Mouse (Mus musculus) forebrain, embryonic 10.5 days (tissue): ENCODE measurements around the gene Thoc6. TPM values are rescaled to one million over a fixed set of nuclear protein-coding genes. Genes with fewer than 3 reads are reported as not detected.
A peak's percentile ranks its signal among the peaks of the same experiment; 100 is the strongest.

Source experiments
- DNase-seq: peaks from one replicate; pipeline ENCODE4 v3.0.0-alpha.2; 2017; ENCODE audit warnings: low spot score; ENCODE audit errors: extremely low spot score
- H3K27ac ChIP-seq: fragments of 300-500 bp; sonication (generic); 2 replicates; pipeline ENCODE4 v1.5.1; 2016; ENCODE audit warnings: mild to moderate bottlenecking
- H3K27me3 ChIP-seq: fragments of 300-500 bp; sonication (generic); 2 replicates; pipeline ENCODE4 v1.6.1; 2016; ENCODE audit warnings: mild to moderate bottlenecking; ENCODE audit not compliant: poor library complexity, severe bottlenecking
- H3K36me3 ChIP-seq: fragments of 300-500 bp; sonication (generic); replicated peaks from 2 replicates; pipeline ENCODE4 v1.6.1; 2016; ENCODE audit warnings: mild to moderate bottlenecking, moderate library complexity
- H3K4me1 ChIP-seq: fragments of 300-500 bp; sonication (generic); 2 replicates; pipeline ENCODE4 v1.6.1; 2016
- H3K4me3 ChIP-seq: fragments of 300-500 bp; sonication (generic); 2 replicates; pipeline ENCODE4 v1.5.1; 2016; ENCODE audit warnings: mild to moderate bottlenecking, moderate library complexity
- H3K9me3 ChIP-seq: fragments of 300-500 bp; sonication (generic); 2 replicates; pipeline ENCODE4 v1.6.1; 2016; ENCODE audit warnings: mild to moderate bottlenecking, moderate library complexity
- WGBS: fragments of 180-500 bp; shearing (Covaris S2); methylation state at CpG from one replicate; pipeline ENCODE4 v1.1.7; 2016; 5-methylcytosine and 5-hydroxymethylcytosine counted together
- polyA plus RNA-seq: library from polyadenylated mRNA; unstranded; fragments of >200 nt; fragmentation: Nextera tagmentation; extraction: Ambion mirVana; gene quantifications from 2 replicates; pipeline ENCODE4 v1.2.1, GENCODE M21; 2016

Thoc6 gene
- polyA plus RNA-seq, 1 experiment from 2014 or later = 78.8 TPM

DNA sequence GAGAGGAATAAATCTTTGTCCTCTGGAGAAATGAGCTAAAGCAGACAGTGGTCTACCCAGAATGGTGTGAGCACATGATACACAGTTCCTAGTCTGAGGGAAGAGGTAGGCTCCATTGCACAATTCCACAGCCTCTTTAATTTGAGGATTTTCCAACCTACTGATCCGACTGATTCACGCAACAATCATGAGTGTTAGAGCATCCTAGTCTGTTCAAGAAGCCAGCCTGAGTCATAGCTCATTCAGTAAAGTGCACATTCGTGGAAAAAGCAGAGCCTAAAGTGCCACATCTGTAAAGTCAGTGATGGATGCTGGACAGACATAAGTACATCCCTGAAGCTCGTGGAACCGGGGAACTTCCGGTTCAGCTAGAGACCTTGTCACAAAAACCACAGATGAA lies 22.3 kb downstream of the Thoc6 start:
- no peaks in the 10 kb centered on the region for H3K36me3 ChIP-seq
- no peak overlapping the region for H3K27ac ChIP-seq
- H3K9me3 ChIP-seq = no peaks in the 10 kb centered on the region
- no peak overlapping the region for H3K4me3 ChIP-seq
- DNase-seq = no peak
- 90% methylated on average over 6 of the region's 6 CpGs for WGBS
- no peaks in the 10 kb centered on the region for H3K4me1 ChIP-seq
- peaks cover 10% of the 10 kb centered on the region for H3K27me3 ChIP-seq

- H3K4me1 ChIP-seq = peaks cover 12% of the 10 kb centered on the region
- H3K9me3 ChIP-seq = peaks cover 5% of the 10 kb centered on the region; the same call in 1 of the 2 replicates
- no peak overlapping the region for H3K4me3 ChIP-seq
- H3K36me3 ChIP-seq = no peaks in the 10 kb centered on the region
- H3K27me3 ChIP-seq = peaks cover 49% of the 10 kb centered on the region
- DNase-seq = no peak
- 39% methylated on average over 10 of the region's 10 CpGs for WGBS
- no peak overlapping the region for H3K27ac ChIP-seq
Measured at GRCm38 (mm10) chr17:23645894-23646293, 27.8 kb downstream of the Thoc6 start.

DNA sequence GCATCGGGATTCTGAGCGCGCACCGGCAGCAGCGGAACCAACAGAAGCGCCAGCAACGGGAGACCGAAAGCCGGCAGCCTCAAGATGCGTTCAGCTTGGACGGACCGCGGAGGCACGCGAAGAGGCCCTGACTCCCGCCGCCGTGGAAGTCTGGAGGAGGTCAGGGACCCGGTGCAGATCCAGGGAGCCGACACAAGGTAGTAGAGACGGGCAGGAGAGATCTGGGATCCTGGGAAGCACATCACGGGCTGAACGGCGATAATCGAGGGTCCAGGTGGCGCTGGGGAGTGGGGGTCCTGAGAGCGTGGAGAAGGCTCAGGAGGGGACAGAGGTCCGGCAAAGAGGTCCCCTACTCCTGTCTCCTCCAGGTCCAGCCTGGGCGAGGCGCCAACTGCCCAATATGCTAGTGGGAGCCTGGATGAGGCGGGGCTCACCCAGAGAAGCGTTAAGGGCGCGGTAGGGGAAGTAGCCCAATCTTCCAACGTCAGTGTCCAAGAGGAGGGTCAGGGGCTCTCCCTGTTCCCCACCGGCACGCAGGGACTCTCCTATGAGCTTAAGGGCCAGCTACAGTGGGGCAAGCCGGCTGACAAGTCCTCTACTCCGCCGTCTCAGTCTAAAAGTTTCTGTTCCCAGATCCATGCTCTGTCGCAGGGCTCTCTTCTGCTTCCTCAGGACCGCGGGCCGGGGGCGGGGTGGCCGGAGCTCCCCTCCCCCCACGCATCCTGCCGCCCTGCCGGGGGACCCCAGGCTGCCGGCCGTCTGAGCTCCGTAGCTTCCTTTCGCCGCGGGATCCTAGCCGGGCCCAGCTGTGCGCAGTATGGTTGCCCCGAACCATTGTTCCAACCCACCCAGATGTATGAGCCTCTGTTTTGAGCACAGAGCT lies 28.8 kb downstream of the Thoc6 start, which contains the start of gene Mmp25:
Gene Mmp25 (minus strand): TSS at position 665 of the 883 bp plus-strand sequence.
- H3K27me3 ChIP-seq = peaks cover 49% of the 10 kb centered on the region
- peak; percentile 31 for DNase-seq
- peaks cover 5% of the 10 kb centered on the region; the same call in 1 of the 2 replicates for H3K9me3 ChIP-seq
- peak within 1 kb of the TSS; percentile 56 for H3K4me3 ChIP-seq
- no peaks in the 10 kb centered on the region for H3K36me3 ChIP-seq
- WGBS = under 1% methylated on average over 58 of the region's 58 CpGs
- peak within 1 kb of the TSS; percentile 58 for H3K27ac ChIP-seq
- peaks cover 12% of the 10 kb centered on the region for H3K4me1 ChIP-seq

GRCm38 (mm10) chr17:23631241-23631640 lies 42.4 kb downstream of the Thoc6 start:
- H3K4me3 ChIP-seq = no peak overlapping the region
- WGBS = 86% methylated on average over 8 of the region's 8 CpGs
- no peak overlapping the region for H3K27ac ChIP-seq
- peaks cover 10% of the 10 kb centered on the region; the same call in 1 of the 2 replicates for H3K27me3 ChIP-seq
- H3K9me3 ChIP-seq = no peaks in the 10 kb centered on the region
- DNase-seq = no peak
- H3K4me1 ChIP-seq = peaks cover 18% of the 10 kb centered on the region
- no peaks in the 10 kb centered on the region for H3K36me3 ChIP-seq

DNA sequence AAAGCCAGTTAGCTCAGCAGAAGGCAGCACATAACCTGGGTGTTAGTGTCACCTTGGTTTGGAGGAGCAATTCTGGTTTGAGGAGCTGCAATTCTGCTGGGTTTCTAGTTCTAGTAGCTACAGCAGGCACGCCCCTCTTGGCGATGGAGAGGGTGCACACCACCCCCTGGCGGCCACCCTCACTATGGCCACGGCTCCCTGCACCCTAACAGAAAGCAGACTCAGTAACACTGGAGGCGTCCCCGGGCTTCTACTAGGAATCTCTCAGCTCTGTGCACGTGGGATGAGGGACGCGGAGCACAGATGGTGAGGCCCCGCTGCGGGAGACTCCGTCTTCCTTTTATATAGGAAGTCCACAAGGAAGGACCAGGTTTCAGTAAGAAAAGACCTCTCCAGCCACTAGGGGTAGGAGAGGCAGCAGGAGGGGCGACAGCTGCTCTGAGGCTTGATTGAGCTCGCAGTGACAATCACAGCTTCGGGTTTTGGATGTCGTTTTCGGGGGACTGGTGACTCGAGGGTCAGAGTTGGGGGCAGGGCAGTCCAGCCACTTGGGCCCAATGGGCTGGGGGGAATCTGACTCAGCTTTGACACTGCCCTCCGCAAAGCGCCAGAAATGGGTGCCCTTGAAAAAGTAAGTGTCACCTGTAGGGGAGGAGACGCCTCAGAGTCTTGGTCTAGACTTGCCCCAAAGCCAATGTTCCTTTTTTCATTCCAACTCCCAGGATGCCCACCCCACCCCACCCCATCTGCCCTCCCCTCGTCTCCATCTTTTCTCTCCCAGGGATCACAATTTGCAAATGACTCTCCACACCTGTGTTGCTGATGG lies 43.3 kb downstream of the Thoc6 start:
- Histone ChIP-seq H3K27me3 (peaks cover 10% of the 10 kb centered on the region; the same call in 1 of the 2 replicates), H3K27ac (no peak overlapping the region), H3K4me3 (peak overlapping the region; percentile 39), H3K36me3 (no peaks in the 10 kb centered on the region), H3K4me1 (peaks cover 18% of the 10 kb centered on the region), H3K9me3 (no peaks in the 10 kb centered on the region)
- peak; percentile 79 for DNase-seq
- 17% methylated on average over 22 of the region's 22 CpGs for WGBS

DNA sequence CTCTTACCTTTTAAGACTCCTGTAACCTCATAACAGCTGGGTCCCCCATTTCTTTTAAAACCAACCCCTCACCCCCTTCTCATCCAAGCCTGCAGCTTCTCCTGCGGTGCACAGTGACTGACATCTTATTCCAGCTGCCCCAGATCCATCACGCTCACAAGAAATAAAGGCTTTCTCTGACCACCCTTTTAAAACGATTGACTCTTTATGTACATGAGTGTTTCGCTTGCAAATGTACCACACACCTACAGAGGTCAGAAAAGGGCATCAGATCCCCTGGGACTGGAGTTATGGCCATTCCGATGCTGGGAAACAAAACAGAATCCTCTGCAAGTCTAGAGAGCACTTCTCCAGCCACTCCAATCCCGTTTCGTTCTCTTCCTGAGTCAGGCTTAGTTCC lies 45.9 kb downstream of the Thoc6 start:
- peaks cover 10% of the 10 kb centered on the region; the same call in 1 of the 2 replicates for H3K27me3 ChIP-seq
- H3K9me3 ChIP-seq = no peaks in the 10 kb centered on the region
- no peak for DNase-seq
- H3K4me1 ChIP-seq = peaks cover 18% of the 10 kb centered on the region
- no peaks in the 10 kb centered on the region for H3K36me3 ChIP-seq
- no peak overlapping the region for H3K27ac ChIP-seq
- H3K4me3 ChIP-seq = no peak overlapping the region
- 45% methylated on average over 7 of the region's 7 CpGs for WGBS

- Histone ChIP-seq H3K27me3 (peaks cover 5% of the 10 kb centered on the region; the same call in 1 of the 2 replicates), H3K9me3 (no peaks in the 10 kb centered on the region), H3K4me3 (no peak overlapping the region), H3K36me3 (no peaks in the 10 kb centered on the region), H3K4me1 (no peaks in the 10 kb centered on the region), H3K27ac (no peak overlapping the region)
- DNase-seq = no peak
- 82% methylated on average over 7 of the region's 7 CpGs for WGBS
Measured at GRCm38 (mm10) chr17:23620351-23620750, 53.3 kb downstream of the Thoc6 start.

Other genes with a start within 250 kb of the Thoc6 start
- gene Vmn2r117, start 194.2 kb downstream of the Thoc6 start, polyA plus RNA-seq = not detected in 2 replicates
- 27.6 and 29.9 TPM in 2 replicates for gene Zfp213, start 109.6 kb downstream of the Thoc6 start, polyA plus RNA-seq
- gene Zfp13, start 74.4 kb downstream of the Thoc6 start, polyA plus RNA-seq = 22.1 and 22.2 TPM in 2 replicates
- gene Zscan10, start 73.0 kb downstream of the Thoc6 start, polyA plus RNA-seq = 0.42 and 0.65 TPM in 2 replicates
- gene Mmp25, start 28.6 kb downstream of the Thoc6 start, polyA plus RNA-seq = 0.77 and 0.84 TPM in 2 replicates
- gene Bicdl2, start 13.4 kb downstream of the Thoc6 start, polyA plus RNA-seq = 0.27 and 0.37 TPM in 2 replicates
- 28.0 and 29.0 TPM in 2 replicates for gene Hcfc1r1, start 286 bp downstream of the Thoc6 start, polyA plus RNA-seq
- gene Tnfrsf12a, start 3.6 kb upstream of the Thoc6 start, polyA plus RNA-seq = 3.9 and 4.6 TPM in 2 replicates
- 28.5 and 32.8 TPM in 2 replicates for gene Cldn6, start 5.4 kb upstream of the Thoc6 start, polyA plus RNA-seq
- 7.4 and 10.1 TPM in 2 replicates for gene Cldn9, start 10.1 kb upstream of the Thoc6 start, polyA plus RNA-seq
- gene 1520401A03Rik, start 48.9 kb upstream of the Thoc6 start, polyA plus RNA-seq = 0.06 TPM in 1 of 2 replicates, not detected in the other
- gene Pkmyt1, start 52.5 kb upstream of the Thoc6 start, polyA plus RNA-seq = 63.3 and 64.5 TPM in 2 replicates
- gene Paqr4, start 67.0 kb upstream of the Thoc6 start, polyA plus RNA-seq = 21.5 and 23.9 TPM in 2 replicates
- 1.5 and 2.9 TPM in 2 replicates for gene Kremen2, start 72.0 kb upstream of the Thoc6 start, polyA plus RNA-seq
- 190 and 197 TPM in 2 replicates for gene Flywch1, start 97.7 kb upstream of the Thoc6 start, polyA plus RNA-seq
- gene Flywch2, start 112.2 kb upstream of the Thoc6 start, polyA plus RNA-seq = 23.8 and 25.0 TPM in 2 replicates
- 482 and 518 TPM in 2 replicates for gene Srrm2, start 116.7 kb upstream of the Thoc6 start, polyA plus RNA-seq
- gene Elob, start 155.3 kb upstream of the Thoc6 start, polyA plus RNA-seq = 1,030 and 1,081 TPM in 2 replicates
- 0.49 TPM in 1 of 2 replicates, not detected in the other for gene Prss33, start 162.2 kb upstream of the Thoc6 start, polyA plus RNA-seq
- gene Prss32, start 170.0 kb upstream of the Thoc6 start, polyA plus RNA-seq = not detected in 2 replicates
- gene Prss41, start 170.3 kb upstream of the Thoc6 start, polyA plus RNA-seq = 4.5 and 5.4 TPM in 2 replicates
- not detected in 2 replicates for gene Prss21, start 194.2 kb upstream of the Thoc6 start, polyA plus RNA-seq
- gene Dcpp1, start 207.0 kb upstream of the Thoc6 start, polyA plus RNA-seq = not detected in 2 replicates
- gene Dcpp2, start 207.0 kb upstream of the Thoc6 start, polyA plus RNA-seq = not detected in 2 replicates
- not detected in 2 replicates for gene Dcpp3, start 243.6 kb upstream of the Thoc6 start, polyA plus RNA-seq